Mouse (Mus musculus): ENCODE measurements around the gene Tmem129. TPM values are rescaled to one million over a fixed set of nuclear protein-coding genes. Genes with fewer than 3 reads are reported as not detected.

The Tmem129 gene
- polyA plus RNA-seq, 1 experiment from 2014 or later, result 40.5 TPM

GRCm38 (mm10) chr5:33628820-33629300, 29.4 kb downstream of the Tmem129 start:
- no peak for TF ChIP-seq CTCF (IDR thresholded peaks at IDR 0.05)
- DNase-seq (ENCODE audit: low read depth, low spot score) (no peak), ATAC-seq (peak; percentile 28)
- H3K27me3 ChIP-seq, result no peaks in the 10 kb centered on the region
- POLR2A ChIA-PET, result interaction anchor here (0.6 to 2.2 kb wide), 4 partner anchors 10 to 65 kb away, joined by 4 to 9 read pairs (median 8); partner anchors contain the start of gene Slbp
- CTCF ChIA-PET, result interaction anchor here (1.3 kb wide), 1 partner anchor 18 kb away, joined by 4 read pairs; no protein-coding TSS in a partner anchor
- in situ Hi-C loops (cut with MboI; ENCODE audit: low pct_unique_long_range_greater_than_20kb), result no loop called here

GRCm38 (mm10) chr5:33627968-33628367, 30.2 kb downstream of the Tmem129 start:
- H3K27me3 ChIP-seq, result no peaks in the 10 kb centered on the region
- DNase-seq (ENCODE audit: low read depth, low spot score) (no peak), ATAC-seq (no peak)
- in situ Hi-C loops (cut with MboI; ENCODE audit: low pct_unique_long_range_greater_than_20kb), result no loop called here
- ChIA-PET POLR2A (interaction anchor here (0.6 to 2.2 kb wide), 3 partner anchors 11 to 21 kb away, joined by 3 to 9 read pairs (median 7); no protein-coding TSS in a partner anchor), CTCF (interaction anchor here (1.0 to 1.2 kb wide), 2 partner anchors 12 to 21 kb away, joined by 5 read pairs; no protein-coding TSS in a partner anchor)
- TF ChIP-seq CTCF (IDR thresholded peaks at IDR 0.05), result no peak

- ChIA-PET CTCF (interaction anchor here (1.5 to 1.7 kb wide), 2 partner anchors 9 to 17 kb away, joined by 3 to 4 read pairs; no protein-coding TSS in a partner anchor), POLR2A (interaction anchor here (1.0 kb wide), 1 partner anchor 24 kb away, joined by 6 read pairs; no protein-coding TSS in a partner anchor)
- DNase-seq (ENCODE audit: low read depth, low spot score) (no peak), ATAC-seq (no peak)
- no peaks in the 10 kb centered on the region for H3K27me3 ChIP-seq
- no peak for TF ChIP-seq CTCF (IDR thresholded peaks at IDR 0.05)
- in situ Hi-C loops (cut with MboI; ENCODE audit: low pct_unique_long_range_greater_than_20kb), result no loop called here
These were observed 34.5 kb downstream of the Tmem129 start for GRCm38 (mm10) chr5:33623766-33624165.

GRCm38 (mm10) chr5:33622671-33623070, 35.5 kb downstream of the Tmem129 start:
- in situ Hi-C loops (cut with MboI; ENCODE audit: low pct_unique_long_range_greater_than_20kb), result no loop called here
- H3K27me3 ChIP-seq, result no peaks in the 10 kb centered on the region
- ATAC-seq (no peak), DNase-seq (ENCODE audit: low read depth, low spot score) (no peak)
- no peak for TF ChIP-seq CTCF (IDR thresholded peaks at IDR 0.05)
- ChIA-PET POLR2A (no interaction called here), CTCF (no interaction called here)

GRCm38 (mm10) chr5:33614391-33614790, 43.8 kb downstream of the Tmem129 start:
- no peak for TF ChIP-seq CTCF (IDR thresholded peaks at IDR 0.05)
- no peaks in the 10 kb centered on the region for H3K27me3 ChIP-seq
- no peak for DNase-seq (ENCODE audit: low read depth, low spot score)
- in situ Hi-C loops (cut with MboI; ENCODE audit: low pct_unique_long_range_greater_than_20kb), result no loop called here
- ATAC-seq, result no peak
- ChIA-PET POLR2A (no interaction called here), CTCF (interaction anchor here (1.4 to 1.7 kb wide), 2 partner anchors 9 to 21 kb away, joined by 3 to 4 read pairs; no protein-coding TSS in a partner anchor)

GRCm38 (mm10) chr5:33611795-33612194, 46.4 kb downstream of the Tmem129 start:
- ChIA-PET POLR2A (no interaction called here), CTCF (interaction anchor here (1.1 to 1.4 kb wide), 2 partner anchors 12 to 16 kb away, joined by 3 to 4 read pairs; no protein-coding TSS in a partner anchor)
- in situ Hi-C loops (cut with MboI; ENCODE audit: low pct_unique_long_range_greater_than_20kb), result no loop called here
- DNase-seq (ENCODE audit: low read depth, low spot score) (no peak), ATAC-seq (no peak)
- no peak for TF ChIP-seq CTCF (IDR thresholded peaks at IDR 0.05)
- no peaks in the 10 kb centered on the region for H3K27me3 ChIP-seq

- in situ Hi-C loops (cut with MboI; ENCODE audit: low pct_unique_long_range_greater_than_20kb), result no loop called here
- no peaks in the 10 kb centered on the region for H3K27me3 ChIP-seq
- POLR2A ChIA-PET, result no interaction called here
- no peak for TF ChIP-seq CTCF (IDR thresholded peaks at IDR 0.05)
- CTCF ChIA-PET, result no interaction called here
- DNase-seq (ENCODE audit: low read depth, low spot score), result no peak
- no peak for ATAC-seq
These were observed 49.0 kb downstream of the Tmem129 start for GRCm38 (mm10) chr5:33609226-33609625.

- ChIA-PET POLR2A (interaction anchor here (1.2 kb wide), 1 partner anchor 47 kb away, joined by 5 read pairs; no protein-coding TSS in a partner anchor), CTCF (interaction anchor here (1.0 to 1.4 kb wide), 2 partner anchors 14 to 18 kb away, joined by 3 to 4 read pairs; no protein-coding TSS in a partner anchor)
- ATAC-seq (no peak), DNase-seq (ENCODE audit: low read depth, low spot score) (no peak)
- no peaks in the 10 kb centered on the region for H3K27me3 ChIP-seq
- in situ Hi-C loops (cut with MboI; ENCODE audit: low pct_unique_long_range_greater_than_20kb), result no loop called here
- TF ChIP-seq CTCF (IDR thresholded peaks at IDR 0.05), result no peak
These were observed 50.8 kb downstream of the Tmem129 start for GRCm38 (mm10) chr5:33607434-33607833.

- ChIA-PET POLR2A (interaction anchor here (1.2 kb wide), 1 partner anchor 48 kb away, joined by 5 read pairs; no protein-coding TSS in a partner anchor), CTCF (interaction anchor here (1.4 kb wide), 1 partner anchor 17 kb away, joined by 4 read pairs; no protein-coding TSS in a partner anchor)
- no peaks in the 10 kb centered on the region for H3K27me3 ChIP-seq
- no peak for ATAC-seq
- DNase-seq (ENCODE audit: low read depth, low spot score), result no peak
- in situ Hi-C loops (cut with MboI; ENCODE audit: low pct_unique_long_range_greater_than_20kb), result no loop called here
- no peak for TF ChIP-seq CTCF (IDR thresholded peaks at IDR 0.05)
These were observed 51.6 kb downstream of the Tmem129 start for GRCm38 (mm10) chr5:33606631-33607030.

GRCm38 (mm10) chr5:33605314-33605713, 52.9 kb downstream of the Tmem129 start:
- no peak for ATAC-seq
- in situ Hi-C loops (cut with MboI; ENCODE audit: low pct_unique_long_range_greater_than_20kb), result no loop called here

More at GRCm38 (mm10) chr5:33605314-33605713, 52.9 kb downstream of the Tmem129 start:
- DNase-seq (ENCODE audit: low read depth, low spot score), result no peak
- no peaks in the 10 kb centered on the region for H3K27me3 ChIP-seq
- CTCF ChIA-PET, result no interaction called here
- no peak for TF ChIP-seq CTCF (IDR thresholded peaks at IDR 0.05)
- POLR2A ChIA-PET, result no interaction called here

Other genes starting within 250 kb of the Tmem129 start
- gene Nkx1-1, start 224.4 kb downstream of the Tmem129 start, polyA plus RNA-seq (2021), result not detected
- gene Fam53a, start 28.8 kb downstream of the Tmem129 start, polyA plus RNA-seq (2021), result 48.0 TPM
- 0.56 TPM for gene Gm9903, start 28.5 kb downstream of the Tmem129 start, polyA plus RNA-seq (2021)
- gene Slbp, start 5.8 kb downstream of the Tmem129 start, polyA plus RNA-seq (2021), result 77.3 TPM
- 63.4 TPM for gene Tacc3, start 288 bp downstream of the Tmem129 start, polyA plus RNA-seq (2021)
- gene Fgfr3, start 63.3 kb upstream of the Tmem129 start, polyA plus RNA-seq (2021), result 3.7 TPM
- gene Letm1, start 124.4 kb upstream of the Tmem129 start, polyA plus RNA-seq (2021), result 64.9 TPM
- gene Nsd2, start 162.3 kb upstream of the Tmem129 start, polyA plus RNA-seq (2021), result 69.6 TPM